Mouse (Mus musculus): ENCODE results near the gene Adra2b. TPM values are rescaled to one million over a fixed set of nuclear protein-coding genes. Genes with fewer than 3 reads are reported as not detected.

Adra2b gene
- polyA plus RNA-seq, 1 experiment from 2014 or later = 4.8 TPM

- TF ChIP-seq EP300 (IDR thresholded peaks at IDR 0.05; ENCODE audit: low read depth) (no peak), CTCF (IDR thresholded peaks at IDR 0.05; ENCODE audit: low read depth) (no peak)
- H3K4me2 ChIP-seq (ENCODE audit: low read depth, low read length) = no peak overlapping the region
- H3K27me3 ChIP-seq (ENCODE audit: insufficient read depth, low read length) = no peaks in the 10 kb centered on the region
- H3K27ac ChIP-seq (ENCODE audit: low read depth) = no peak overlapping the region; the same call in 1 of the 2 replicates
- no peak for ATAC-seq
- WGBS (ENCODE audit: insufficient replicate concordance) = 77% methylated on average over 6 of the region's 6 CpGs
- H3K9ac ChIP-seq (replicated peaks) = no peak overlapping the region
- H3K4me3 ChIP-seq (ENCODE audit: low read depth, low read length) = no peak overlapping the region
- no peaks in the 10 kb centered on the region for H3K4me1 ChIP-seq (ENCODE audit: insufficient read depth)
- no peaks in the 10 kb centered on the region for H3K9me3 ChIP-seq (ENCODE audit: low read length)
- DNase-seq = no peak
- no peaks in the 10 kb centered on the region for H3K36me3 ChIP-seq (replicated peaks; ENCODE audit: insufficient read depth, low read length)
Measured at GRCm38 (mm10) chr2:127411126-127411525, 48.1 kb downstream of the Adra2b start.

- Histone ChIP-seq H3K4me3 (ENCODE audit: low read depth, low read length) (no peak overlapping the region), H3K4me2 (ENCODE audit: low read depth, low read length) (no peak overlapping the region), H3K27ac (ENCODE audit: low read depth) (no peak overlapping the region), H3K27me3 (ENCODE audit: insufficient read depth, low read length) (no peaks in the 10 kb centered on the region), H3K9ac (replicated peaks) (no peak overlapping the region), H3K36me3 (replicated peaks; ENCODE audit: insufficient read depth, low read length) (no peaks in the 10 kb centered on the region), H3K9me3 (ENCODE audit: low read length) (no peaks in the 10 kb centered on the region), H3K4me1 (ENCODE audit: insufficient read depth) (no peaks in the 10 kb centered on the region)
- no peak for ATAC-seq
- WGBS (ENCODE audit: insufficient replicate concordance) = 59% methylated on average over 10 of the region's 10 CpGs
- DNase-seq = no peak
- TF ChIP-seq CTCF (IDR thresholded peaks at IDR 0.05; ENCODE audit: low read depth) (no peak), EP300 (IDR thresholded peaks at IDR 0.05; ENCODE audit: low read depth) (no peak)
Measured at GRCm38 (mm10) chr2:127415806-127416205, 52.8 kb downstream of the Adra2b start.

GRCm38 (mm10) chr2:127416706-127417105 is 53.7 kb downstream of the Adra2b start:
- no peaks in the 10 kb centered on the region for H3K9me3 ChIP-seq (ENCODE audit: low read length)
- WGBS (ENCODE audit: insufficient replicate concordance) = 52% methylated on average over 3 of the region's 3 CpGs
- no peak overlapping the region for H3K4me3 ChIP-seq (ENCODE audit: low read depth, low read length)
- H3K4me2 ChIP-seq (ENCODE audit: low read depth, low read length) = no peak overlapping the region
- no peak overlapping the region for H3K9ac ChIP-seq (replicated peaks)
- ATAC-seq = no peak
- TF ChIP-seq EP300 (IDR thresholded peaks at IDR 0.05; ENCODE audit: low read depth) (no peak), CTCF (IDR thresholded peaks at IDR 0.05; ENCODE audit: low read depth) (no peak)
- H3K36me3 ChIP-seq (replicated peaks; ENCODE audit: insufficient read depth, low read length) = no peaks in the 10 kb centered on the region
- DNase-seq = no peak
- no peak overlapping the region for H3K27ac ChIP-seq (ENCODE audit: low read depth)
- H3K27me3 ChIP-seq (ENCODE audit: insufficient read depth, low read length) = no peaks in the 10 kb centered on the region
- no peaks in the 10 kb centered on the region for H3K4me1 ChIP-seq (ENCODE audit: insufficient read depth)

Other genes with a start within 250 kb of the Adra2b start
- 21.5 and 23.4 TPM in 2 replicates for gene Ncaph, start 229.3 kb upstream of the Adra2b start, polyA plus RNA-seq (2015; fragmentation: Nextera tagmentation; extraction: Ambion mirVana)
- gene Itpripl1, start 219.8 kb upstream of the Adra2b start, polyA plus RNA-seq (2015; fragmentation: Nextera tagmentation; extraction: Ambion mirVana) = 15.9 and 17.8 TPM in 2 replicates
- 1.1 and 1.2 TPM in 2 replicates for gene 1810024B03Rik, start 154.9 kb upstream of the Adra2b start, polyA plus RNA-seq (2015; fragmentation: Nextera tagmentation; extraction: Ambion mirVana)
- 11.3 and 13.5 TPM in 2 replicates for gene Snrnp200, start 154.8 kb upstream of the Adra2b start, polyA plus RNA-seq (2015; fragmentation: Nextera tagmentation; extraction: Ambion mirVana)
- 31.0 and 31.9 TPM in 2 replicates for gene Ciao1, start 115.4 kb upstream of the Adra2b start, polyA plus RNA-seq (2015; fragmentation: Nextera tagmentation; extraction: Ambion mirVana)
- 10.0 and 11.4 TPM in 2 replicates for gene Tmem127, start 115.3 kb upstream of the Adra2b start, polyA plus RNA-seq (2015; fragmentation: Nextera tagmentation; extraction: Ambion mirVana)
- gene Stard7, start 93.0 kb upstream of the Adra2b start, polyA plus RNA-seq (2015; fragmentation: Nextera tagmentation; extraction: Ambion mirVana) = 41.7 and 44.7 TPM in 2 replicates
- gene Dusp2, start 27.0 kb upstream of the Adra2b start, polyA plus RNA-seq (2015; fragmentation: Nextera tagmentation; extraction: Ambion mirVana) = 5.6 and 5.9 TPM in 2 replicates
- not detected in 2 replicates for gene Astl, start 24.6 kb upstream of the Adra2b start, polyA plus RNA-seq (2015; fragmentation: Nextera tagmentation; extraction: Ambion mirVana)
- 0.46 and 0.51 TPM in 2 replicates for gene Gpat2, start 62.0 kb downstream of the Adra2b start, polyA plus RNA-seq (2015; fragmentation: Nextera tagmentation; extraction: Ambion mirVana)
- gene Fahd2a, start 81.4 kb downstream of the Adra2b start, polyA plus RNA-seq (2015; fragmentation: Nextera tagmentation; extraction: Ambion mirVana) = 14.7 and 16.9 TPM in 2 replicates
- gene Kcnip3, start 158.9 kb downstream of the Adra2b start, polyA plus RNA-seq (2015; fragmentation: Nextera tagmentation; extraction: Ambion mirVana) = 0.23 and 0.43 TPM in 2 replicates
- not detected in 2 replicates for gene Prom2, start 178.3 kb downstream of the Adra2b start, polyA plus RNA-seq (2015; fragmentation: Nextera tagmentation; extraction: Ambion mirVana)
- 1.2 and 1.7 TPM in 2 replicates for gene Zfp661, start 223.9 kb downstream of the Adra2b start, polyA plus RNA-seq (2015; fragmentation: Nextera tagmentation; extraction: Ambion mirVana)
- gene Mrps5, start 224.0 kb downstream of the Adra2b start, polyA plus RNA-seq (2015; fragmentation: Nextera tagmentation; extraction: Ambion mirVana) = 76.3 and 81.5 TPM in 2 replicates

Measured in liver, postnatal 0 days (tissue).